Mouse (Mus musculus) CH12.LX (cell line): ENCODE measurements around the gene Spred1. TPM values are rescaled to one million over a fixed set of nuclear protein-coding genes. Genes with fewer than 3 reads are reported as not detected.

ENCODE experiments used
- DNase-seq: peaks from one replicate; pipeline ENCODE4 v3.0.0-alpha.2; 2013; ENCODE audit errors: extremely low read depth
- H3K27ac ChIP-seq: 2 replicates; pipeline ENCODE4 v1.5.1; 2012; ENCODE audit warnings: low read depth, mild to moderate bottlenecking, control low read depth, moderate library complexity; ENCODE audit not compliant: insufficient read depth
- H3K27me3 ChIP-seq: replicated peaks from 2 replicates; pipeline ENCODE3; 2012; ENCODE audit warnings: inconsistent platforms
- H3K36me3 ChIP-seq, 2 experiments: replicated peaks in 1 of 2; 2 replicates each; pipeline versions ENCODE3 to v1.6.1; 2012; ENCODE audit warnings: inconsistent platforms in 1 of 2, low read length in 1 of 2, mild to moderate bottlenecking in 1 of 2, mixed read lengths in 1 of 2, moderate library complexity in 1 of 2; ENCODE audit not compliant: control insufficient read depth in 1 of 2, insufficient read depth in 1 of 2
- H3K4me1 ChIP-seq, 2 experiments: 2 replicates each; pipeline ENCODE4 v1.6.1; 2012; ENCODE audit warnings: inconsistent platforms in 1 of 2, moderate library complexity in 1 of 2; ENCODE audit not compliant: insufficient read depth in 2 of 2, control insufficient read depth in 1 of 2
- H3K4me2 ChIP-seq: 2 replicates; pipeline ENCODE4 v1.6.1; 2012; ENCODE audit warnings: low read depth, mild to moderate bottlenecking, control low read depth; ENCODE audit not compliant: poor library complexity, insufficient read depth, severe bottlenecking
- H3K4me3 ChIP-seq, 3 experiments: fragments of 150-350 bp in 1 of 3; sonication (generic) in 1 of 3; replicated peaks in 1 of 3; 2 replicates each; pipeline versions ENCODE3 to v1.5.1; 2011 to 2012; ENCODE audit warnings: low read depth in 2 of 3, low read length in 2 of 3, mild to moderate bottlenecking in 2 of 3, moderate library complexity in 2 of 3, control low read depth in 1 of 3, improper control_type of control experiment in 1 of 3, inconsistent platforms in 1 of 3, mixed read lengths in 1 of 3; ENCODE audit not compliant: poor library complexity in 1 of 3
- H3K79me2 ChIP-seq: replicated peaks from 2 replicates; pipeline ENCODE4 v1.6.1; 2012; ENCODE audit warnings: mild to moderate bottlenecking, moderate library complexity; ENCODE audit not compliant: control insufficient read depth, poor library complexity, insufficient read depth, severe bottlenecking; ENCODE audit errors: extremely low read depth
- H3K9ac ChIP-seq: 2 replicates; pipeline ENCODE4 v1.6.1; 2012; ENCODE audit warnings: low read depth, mild to moderate bottlenecking, control low read depth, moderate library complexity; ENCODE audit not compliant: insufficient read depth
- H3K9me3 ChIP-seq: replicated peaks from 2 replicates; pipeline ENCODE3; 2012; ENCODE audit warnings: low read length, inconsistent platforms, mixed read lengths
- BHLHE40 ChIP-seq: IDR thresholded peaks from 2 replicates; pipeline ENCODE4 v1.6.1; 2011; ENCODE audit warnings: mild to moderate bottlenecking, low read depth, low read length, improper control_type of control experiment
- CHD2 ChIP-seq: IDR thresholded peaks from 2 replicates; pipeline ENCODE4 v1.6.1; 2011; ENCODE audit warnings: low read length, improper control_type of control experiment
- CTCF ChIP-seq, 2 experiments: IDR thresholded peaks in 1 of 2; conservative IDR thresholded peaks in 1 of 2; 2 replicates each; pipeline ENCODE4 v1.5.1; 2011 to 2012; ENCODE audit warnings: low read depth in 2 of 2, low read length in 2 of 2, improper control_type of control experiment in 1 of 2, inconsistent platforms in 1 of 2, mild to moderate bottlenecking in 1 of 2, moderate library complexity in 1 of 2
- ELF1 ChIP-seq: IDR thresholded peaks from 2 replicates; pipeline ENCODE4 v1.6.1; 2014; ENCODE audit warnings: low read depth, mild to moderate bottlenecking, inconsistent platforms, low read length, improper control_type of control experiment
- EP300 ChIP-seq: IDR thresholded peaks from 2 replicates; pipeline ENCODE4 v1.6.1; 2011; ENCODE audit warnings: low read length, improper control_type of control experiment
- KAT2A ChIP-seq: IDR thresholded peaks from 2 replicates; pipeline ENCODE4 v1.6.1; 2012; ENCODE audit warnings: low read length, improper control_type of control experiment, inconsistent platforms; ENCODE audit not compliant: insufficient replicate concordance
- MAX ChIP-seq: IDR thresholded peaks from 2 replicates; pipeline ENCODE4 v1.6.1; 2011; ENCODE audit warnings: low read length, improper control_type of control experiment
- MAZ ChIP-seq: IDR thresholded peaks from 2 replicates; pipeline ENCODE4 v1.6.1; 2012; ENCODE audit warnings: low read depth, mild to moderate bottlenecking, inconsistent platforms, low read length, improper control_type of control experiment, moderate library complexity
- MEF2A ChIP-seq: IDR thresholded peaks from 2 replicates; pipeline ENCODE4 v1.6.1; 2014; ENCODE audit warnings: low read depth, mild to moderate bottlenecking, inconsistent platforms, low read length, improper control_type of control experiment, borderline replicate concordance
- MXI1 ChIP-seq: IDR thresholded peaks from 2 replicates; pipeline ENCODE4 v1.6.1; 2011; ENCODE audit warnings: mild to moderate bottlenecking, low read depth, low read length, improper control_type of control experiment
- NELFE ChIP-seq: IDR thresholded peaks from 2 replicates; pipeline ENCODE4 v1.6.1; 2011; ENCODE audit warnings: low read depth, low read length, improper control_type of control experiment
- PAX5 ChIP-seq: IDR thresholded peaks from 2 replicates; pipeline ENCODE4 v1.6.1; 2012; ENCODE audit warnings: low read length, inconsistent platforms, mixed read lengths
- POLR2A ChIP-seq: IDR thresholded peaks from 2 replicates; pipeline ENCODE4 v1.6.1; 2011; ENCODE audit warnings: low read depth, mild to moderate bottlenecking, improper control_type of control experiment, low read length
- RAD21 ChIP-seq: IDR thresholded peaks from 2 replicates; pipeline ENCODE4 v1.6.1; 2011; ENCODE audit warnings: low read depth, mild to moderate bottlenecking, low read length, improper control_type of control experiment, moderate library complexity
- SIN3A ChIP-seq: IDR thresholded peaks from 2 replicates; pipeline ENCODE4 v1.6.1; 2012; ENCODE audit warnings: low read length, improper control_type of control experiment, inconsistent platforms
- TBP ChIP-seq: conservative IDR thresholded peaks from 2 replicates; pipeline ENCODE4 v1.6.1; 2011; ENCODE audit warnings: low read depth, low read length, improper control_type of control experiment
- TCF12 ChIP-seq: IDR thresholded peaks from 2 replicates; pipeline ENCODE4 v1.6.1; 2014; ENCODE audit warnings: low read depth, mild to moderate bottlenecking, inconsistent platforms, low read length, improper control_type of control experiment
- ZKSCAN1 ChIP-seq: IDR thresholded peaks from 2 replicates; pipeline ENCODE4 v1.6.1; 2012; ENCODE audit warnings: low read depth, inconsistent platforms, low read length, improper control_type of control experiment, borderline replicate concordance
- ZMIZ1 ChIP-seq: IDR thresholded peaks from 2 replicates; pipeline ENCODE4 v1.6.1; 2012; ENCODE audit warnings: low read depth, mild to moderate bottlenecking, inconsistent platforms, low read length, improper control_type of control experiment
- dilution Hi-C: fragments of 300-500 bp; cut with MboI; formaldehyde crosslinking; loops from 2 replicates; pipeline ENCODE4 v1.14.3; 2020; ENCODE audit warnings: low sequenced_read_pairs; ENCODE audit not compliant: extremely low pct_unique_long_range_greater_than_20kb, extremely low pct_ligation_motif_present
- in situ Hi-C: fragments of 300-500 bp; cut with MboI; formaldehyde crosslinking; loops from 3 replicates; pipeline ENCODE4 v1.14.3; 2019; ENCODE audit warnings: low sequenced_read_pairs, low pct_ligation_motif_present, low pct_unique_long_range_greater_than_20kb, mixed read lengths
- polyA plus RNA-seq: library from polyadenylated mRNA; unstranded; fragments of >175 nt; gene quantifications from 2 replicates; pipeline ENCODE4 v1.2.1, GENCODE M21; 2012; ENCODE audit warnings: low read depth; ENCODE audit not compliant: insufficient read length
- total RNA-seq, 2 experiments: library from RNA; depleted of rRNA; stranded (reverse); fragments of 300-350 nt in 1 of 2; fragments of >200 nt in 1 of 2; gene quantifications; 2 replicates each; pipeline ENCODE4 v1.2.3; 2012 to 2014

Gene Spred1
- total and polyA plus RNA-seq, 3 experiments, result 6.9 to 16.5 (median 8.8) TPM

GRCm38 (mm10) chr2:117203350-117203749 is 82.2 kb downstream of the Spred1 start:
- H3K9me3 ChIP-seq, result no peaks in the 10 kb centered on the region
- no peaks in the 10 kb centered on the region for H3K4me1 ChIP-seq
- no peak overlapping the region for H3K9ac ChIP-seq
- H3K4me2 ChIP-seq, result no peak overlapping the region
- no peak overlapping the region for H3K27ac ChIP-seq
- no peaks in the 10 kb centered on the region for H3K36me3 ChIP-seq
- H3K79me2 ChIP-seq, result no peaks in the 10 kb centered on the region
- TF ChIP-seq TBP (no peak), TCF12 (no peak), MAX (no peak), ELF1 (no peak), ZKSCAN1 (no peak), POLR2A (no peak), MAZ (no peak), MEF2A (no peak), ZMIZ1 (no peak), BHLHE40 (no peak), RAD21 (no peak), CHD2 (no peak), MXI1 (no peak), NELFE (no peak), EP300 (no peak), KAT2A (no peak), PAX5 (no peak), CTCF (conservative IDR thresholded peaks at IDR 0.05 in 1 of 2, IDR thresholded peaks at IDR 0.05 in 1 of 2; ENCODE audit: low read depth in 2 of 2, low read length in 2 of 2) (no peak)
- TF ChIP-seq, all 38 proteins: peak for 0
- Histone ChIP-seq H3K4me3 (no peak overlapping the region), H3K27me3 (no peaks in the 10 kb centered on the region)
- in situ Hi-C loops (no loop called here), dilution Hi-C loops (no loop called here)
- DNase-seq, result no peak

- no peak for DNase-seq
- Histone ChIP-seq H3K27me3 (no peaks in the 10 kb centered on the region), H3K4me2 (no peak overlapping the region), H3K4me1 (no peaks in the 10 kb centered on the region), H3K9ac (no peak overlapping the region), H3K79me2 (no peaks in the 10 kb centered on the region), H3K36me3 (no peaks in the 10 kb centered on the region)
- in situ Hi-C loops, result no loop called here
- TF ChIP-seq SIN3A, result no peak
- no peak for TF ChIP-seq KAT2A
- TF ChIP-seq NELFE, result no peak
- no peak for TF ChIP-seq BHLHE40
- TF ChIP-seq, all 38 proteins: peak for 0
- Histone ChIP-seq H3K4me3 (no peak overlapping the region), H3K9me3 (no peaks in the 10 kb centered on the region), H3K27ac (no peak overlapping the region)
- dilution Hi-C loops, result no loop called here
Measured at GRCm38 (mm10) chr2:117204534-117204933, 83.4 kb downstream of the Spred1 start.
